Mouse (Mus musculus): ENCODE data around the gene Cyp46a1. TPM values are rescaled to one million over a fixed set of nuclear protein-coding genes. Genes with fewer than 3 reads are reported as not detected.
A peak's percentile ranks its signal among the peaks of the same experiment; 100 is the strongest.

Cyp46a1 gene
- total and polyA plus RNA-seq, 3 experiments = not detected

GRCm38 (mm10) chr12:108355986-108356385 is 21.8 kb downstream of the Cyp46a1 start:
- no peaks in the 10 kb centered on the region for H3K4me1 ChIP-seq (ENCODE audit: control insufficient read depth in 1 of 2, insufficient read depth in 2 of 2, low read length in 2 of 2)
- H3K27me3 ChIP-seq (ENCODE audit: control insufficient read depth in 1 of 2, insufficient read depth in 2 of 2, low read length in 2 of 2) = no peaks in the 10 kb centered on the region
- no peaks in the 10 kb centered on the region for H3K9me3 ChIP-seq (replicated peaks; ENCODE audit: insufficient read depth, low read length)
- no peak overlapping the region for H3K27ac ChIP-seq (ENCODE audit: control insufficient read depth, low read depth, low read length)
- no peak for DNase-seq (ENCODE audit: low read depth, low spot score)
- H3K9ac ChIP-seq (ENCODE audit: control insufficient read depth, low read depth, low read length, poor library complexity, severe bottlenecking) = no peak overlapping the region
- H3K4me3 ChIP-seq (ENCODE audit: control insufficient read depth in 1 of 2, insufficient read depth in 1 of 2, low read depth in 2 of 2, low read length in 2 of 2) = no peak overlapping the region
- no peaks in the 10 kb centered on the region for H3K79me2 ChIP-seq (ENCODE audit: control insufficient read depth, insufficient read depth, low read length, poor library complexity)
- no peak for TF ChIP-seq ELF1 (IDR thresholded peaks at IDR 0.05; ENCODE audit: low read depth, low read length)
- TF ChIP-seq CTCF (IDR thresholded peaks at IDR 0.05 in 2 of 3, conservative IDR thresholded peaks at IDR 0.05 in 1 of 3; ENCODE audit: control insufficient read depth in 1 of 3, insufficient read depth in 1 of 3, low read depth in 2 of 3, low read length in 3 of 3, poor library complexity in 1 of 3, severe bottlenecking in 1 of 3) = peak in 1 of 3 experiments; percentile 11; a peak in 1 of 6 replicates
- no peaks in the 10 kb centered on the region for H3K36me3 ChIP-seq (ENCODE audit: control insufficient read depth in 1 of 2, insufficient read depth in 2 of 2, low read length in 2 of 2)

- TF ChIP-seq CHD2 (IDR thresholded peaks at IDR 0.05; ENCODE audit: low read length) (no peak), MYC (IDR thresholded peaks at IDR 0.05; ENCODE audit: low read depth, low read length) (no peak), RAD21 (IDR thresholded peaks at IDR 0.05; ENCODE audit: low read depth, low read length) (no peak), MAFK (IDR thresholded peaks at IDR 0.05; ENCODE audit: borderline replicate concordance, low read depth, low read length) (no peak), BHLHE40 (IDR thresholded peaks at IDR 0.05; ENCODE audit: borderline replicate concordance, low read depth, low read length) (no peak), UBTF (IDR thresholded peaks at IDR 0.05; ENCODE audit: borderline replicate concordance, insufficient read depth, low read depth, low read length) (no peak), USF1 (IDR thresholded peaks at IDR 0.05; ENCODE audit: low read depth, low read length) (no peak), GABPA (IDR thresholded peaks at IDR 0.05; ENCODE audit: low read depth, low read length) (no peak), ZKSCAN1 (IDR thresholded peaks at IDR 0.05; ENCODE audit: low read depth, low read length) (no peak), TBP (IDR thresholded peaks at IDR 0.05; ENCODE audit: low read depth, low read length) (no peak), CHD1 (IDR thresholded peaks at IDR 0.05; ENCODE audit: low read depth, low read length) (no peak)
- H3K9me3 ChIP-seq (replicated peaks; ENCODE audit: insufficient read depth, low read length) = no peaks in the 10 kb centered on the region
- no peak for DNase-seq (ENCODE audit: low read depth, low spot score)
- H3K79me2 ChIP-seq (ENCODE audit: control insufficient read depth, insufficient read depth, low read length, poor library complexity) = no peaks in the 10 kb centered on the region
- H3K27me3 ChIP-seq (ENCODE audit: control insufficient read depth in 1 of 2, insufficient read depth in 2 of 2, low read length in 2 of 2) = no peaks in the 10 kb centered on the region
- no peak overlapping the region for H3K4me3 ChIP-seq (ENCODE audit: control insufficient read depth in 1 of 2, insufficient read depth in 1 of 2, low read depth in 2 of 2, low read length in 2 of 2)
- no peak overlapping the region for H3K27ac ChIP-seq (ENCODE audit: control insufficient read depth, low read depth, low read length)
- H3K4me1 ChIP-seq (ENCODE audit: control insufficient read depth in 1 of 2, insufficient read depth in 2 of 2, low read length in 2 of 2) = no peaks in the 10 kb centered on the region
- no peak overlapping the region for H3K9ac ChIP-seq (ENCODE audit: control insufficient read depth, low read depth, low read length, poor library complexity, severe bottlenecking)
- H3K36me3 ChIP-seq (ENCODE audit: control insufficient read depth in 1 of 2, insufficient read depth in 2 of 2, low read length in 2 of 2) = no peaks in the 10 kb centered on the region
Measured at GRCm38 (mm10) chr12:108363796-108364195, 29.6 kb downstream of the Cyp46a1 start.

GRCm38 (mm10) chr12:108365340-108365739 is 31.2 kb downstream of the Cyp46a1 start:
- no peak overlapping the region for H3K4me3 ChIP-seq (ENCODE audit: control insufficient read depth in 1 of 2, insufficient read depth in 1 of 2, low read depth in 2 of 2, low read length in 2 of 2)
- no peak overlapping the region for H3K9ac ChIP-seq (ENCODE audit: control insufficient read depth, low read depth, low read length, poor library complexity, severe bottlenecking)
- no peaks in the 10 kb centered on the region for H3K36me3 ChIP-seq (ENCODE audit: control insufficient read depth in 1 of 2, insufficient read depth in 2 of 2, low read length in 2 of 2)
- no peaks in the 10 kb centered on the region for H3K79me2 ChIP-seq (ENCODE audit: control insufficient read depth, insufficient read depth, low read length, poor library complexity)
- no peak overlapping the region for H3K27ac ChIP-seq (ENCODE audit: control insufficient read depth, low read depth, low read length)
- DNase-seq (ENCODE audit: low read depth, low spot score) = no peak
- TF ChIP-seq ZMIZ1 (IDR thresholded peaks at IDR 0.05; ENCODE audit: low read depth, low read length) (no peak), NRF1 (IDR thresholded peaks at IDR 0.05; ENCODE audit: insufficient read depth, low read depth, low read length, poor library complexity, severe bottlenecking) (no peak), CHD2 (IDR thresholded peaks at IDR 0.05; ENCODE audit: low read length) (no peak), TBP (IDR thresholded peaks at IDR 0.05; ENCODE audit: low read depth, low read length) (no peak), RCOR1 (IDR thresholded peaks at IDR 0.05; ENCODE audit: low read depth, low read length) (no peak), MAFK (IDR thresholded peaks at IDR 0.05; ENCODE audit: borderline replicate concordance, low read depth, low read length) (no peak), CTCF (IDR thresholded peaks at IDR 0.05 in 2 of 3, conservative IDR thresholded peaks at IDR 0.05 in 1 of 3; ENCODE audit: control insufficient read depth in 1 of 3, insufficient read depth in 1 of 3, low read depth in 2 of 3, low read length in 3 of 3, poor library complexity in 1 of 3, severe bottlenecking in 1 of 3) (no peak), USF1 (IDR thresholded peaks at IDR 0.05; ENCODE audit: low read depth, low read length) (no peak), ETS1 (IDR thresholded peaks at IDR 0.05; ENCODE audit: low read depth, low read length) (no peak), RAD21 (IDR thresholded peaks at IDR 0.05; ENCODE audit: low read depth, low read length) (no peak), TAL1 (IDR thresholded peaks at IDR 0.05; ENCODE audit: low read length) (no peak), POLR2A (IDR thresholded peaks at IDR 0.05; ENCODE audit: control insufficient read depth in 1 of 2, insufficient read depth in 1 of 2, low read depth in 1 of 2, low read length in 2 of 2, poor library complexity in 1 of 2) (no peak)
- no peaks in the 10 kb centered on the region for H3K9me3 ChIP-seq (replicated peaks; ENCODE audit: insufficient read depth, low read length)
- no peaks in the 10 kb centered on the region for H3K4me1 ChIP-seq (ENCODE audit: control insufficient read depth in 1 of 2, insufficient read depth in 2 of 2, low read length in 2 of 2)
- H3K27me3 ChIP-seq (ENCODE audit: control insufficient read depth in 1 of 2, insufficient read depth in 2 of 2, low read length in 2 of 2) = no peaks in the 10 kb centered on the region

Measured in MEL (cell line).